Mouse (Mus musculus): ENCODE measurements at regions not wholly inside any gene's neighbourhood (a gene's known extent, or its start where the extent isn't known, plus 50 kb on each side); places are given as distances from the start of the nearest gene placed in this dataset.

GRCm38 (mm10) chr12:112378482-112379243, 110.6 kb upstream of the A530016L24Rik start:
- DNase-seq (ENCODE audit: low spot score), result no peak

- no peak for DNase-seq (ENCODE audit: low spot score)
Measured at GRCm38 (mm10) chr12:112387836-112388235, 101.4 kb upstream of the A530016L24Rik start.

- no peak for DNase-seq (ENCODE audit: low spot score)
Measured at GRCm38 (mm10) chr12:112395909-112396308, 93.3 kb upstream of the A530016L24Rik start.

- DNase-seq (ENCODE audit: low spot score), result no peak
Measured at GRCm38 (mm10) chr12:112403688-112404240, 85.5 kb upstream of the A530016L24Rik start.

- no peak for DNase-seq (ENCODE audit: low spot score)
Measured at GRCm38 (mm10) chr12:112404338-112404737, 84.9 kb upstream of the A530016L24Rik start.

- DNase-seq (ENCODE audit: low spot score), result no peak
Measured at GRCm38 (mm10) chr12:112405781-112406213, 83.5 kb upstream of the A530016L24Rik start.

- peak; percentile 60 for DNase-seq (ENCODE audit: low spot score)
Measured at GRCm38 (mm10) chr12:112411612-112412350, 77.5 kb upstream of the A530016L24Rik start.

- no peak for DNase-seq (ENCODE audit: low spot score)
Measured at GRCm38 (mm10) chr12:112412351-112412697, 76.9 kb upstream of the A530016L24Rik start.

GRCm38 (mm10) chr12:112415926-112416473, 73.2 kb upstream of the A530016L24Rik start:
- DNase-seq (ENCODE audit: low spot score), result no peak

GRCm38 (mm10) chr12:112416537-112416936, 72.7 kb upstream of the A530016L24Rik start:
- no peak for DNase-seq (ENCODE audit: low spot score)

- no peak for DNase-seq (ENCODE audit: low spot score)
Measured at GRCm38 (mm10) chr12:112418636-112419035, 70.6 kb upstream of the A530016L24Rik start.

GRCm38 (mm10) chr12:112422177-112422576, 67.1 kb upstream of the A530016L24Rik start:
- DNase-seq (ENCODE audit: low spot score), result no peak

GRCm38 (mm10) chr12:112424150-112424549, 65.1 kb upstream of the A530016L24Rik start:
- no peak for DNase-seq (ENCODE audit: low spot score)

GRCm38 (mm10) chr12:112426681-112427080, 62.6 kb upstream of the A530016L24Rik start:
- no peak for DNase-seq (ENCODE audit: low spot score)

- DNase-seq (ENCODE audit: low spot score), result peak; percentile 60
Measured at GRCm38 (mm10) chr12:112430104-112430846, 59.0 kb upstream of the A530016L24Rik start.

- peak; percentile 39 for DNase-seq (ENCODE audit: low spot score)
Measured at GRCm38 (mm10) chr12:112433315-112433714, 55.9 kb upstream of the A530016L24Rik start.

- DNase-seq (ENCODE audit: low spot score), result no peak
Measured at GRCm38 (mm10) chr12:112434673-112435294, 54.5 kb upstream of the A530016L24Rik start.

- DNase-seq (ENCODE audit: low spot score), result no peak
Measured at GRCm38 (mm10) chr12:112435295-112436110, 53.7 kb upstream of the A530016L24Rik start.

- DNase-seq (ENCODE audit: low spot score), result no peak
Measured at GRCm38 (mm10) chr12:112437046-112437445, 52.2 kb upstream of the A530016L24Rik start.

- no peak for DNase-seq (ENCODE audit: low spot score)
Measured at GRCm38 (mm10) chr12:112438206-112438605, 51.0 kb upstream of the A530016L24Rik start.

All from embryo, embryonic 10.5 days (tissue).